Mouse (Mus musculus) heart, postnatal 0 days (tissue): Measurements from ENCODE around the gene Atp6v1e1. TPM values are rescaled to one million over a fixed set of nuclear protein-coding genes. Genes with fewer than 3 reads are reported as not detected.

Experiments used
- ATAC-seq: fragments of 200-750 bp; cut with Nextera tagmentation; 2 replicates; pipeline ENCODE4 v1.8.0; 2017; ENCODE audit warnings: low read depth, moderate number of reproducible peaks, moderate library complexity; ENCODE audit not compliant: insufficient read depth
- DNase-seq: peaks from one replicate; pipeline ENCODE4 v3.0.0-alpha.2; 2016; ENCODE audit warnings: low spot score
- H3K27ac ChIP-seq: fragments of 300-500 bp; sonication (generic); 2 replicates; pipeline ENCODE4 v1.5.1; 2014; ENCODE audit warnings: low read depth, mild to moderate bottlenecking
- H3K27me3 ChIP-seq: fragments of 300-500 bp; sonication (generic); 2 replicates; pipeline ENCODE4 v1.6.1; 2014; ENCODE audit warnings: low read length, mixed read lengths; ENCODE audit not compliant: control insufficient read depth, insufficient read depth
- H3K36me3 ChIP-seq: fragments of 300-500 bp; sonication (generic); replicated peaks from 2 replicates; pipeline ENCODE4 v1.6.1; 2014; ENCODE audit warnings: low read length, mixed read lengths; ENCODE audit not compliant: control insufficient read depth, insufficient read depth
- H3K4me1 ChIP-seq: fragments of 300-500 bp; sonication (generic); 2 replicates; pipeline ENCODE4 v1.6.1; 2014; ENCODE audit warnings: antibody characterized with exemption; ENCODE audit not compliant: control insufficient read depth, insufficient read depth
- H3K4me2 ChIP-seq: fragments of 300-500 bp; sonication (generic); 2 replicates; pipeline ENCODE4 v1.6.1; 2014; ENCODE audit warnings: low read depth, mild to moderate bottlenecking, low read length, moderate library complexity
- H3K4me3 ChIP-seq: fragments of 300-500 bp; sonication (generic); 2 replicates; pipeline ENCODE4 v1.5.1; 2014; ENCODE audit warnings: low read depth, low read length
- H3K9ac ChIP-seq: fragments of 300-500 bp; sonication (generic); replicated peaks from 2 replicates; pipeline ENCODE4 v1.6.1; 2014; ENCODE audit warnings: low read depth, low read length, mixed read lengths
- H3K9me3 ChIP-seq: fragments of 300-500 bp; sonication (generic); replicated peaks from 2 replicates; pipeline ENCODE4 v1.6.1; 2016; ENCODE audit warnings: low read length; ENCODE audit not compliant: control insufficient read depth
- CTCF ChIP-seq: IDR thresholded peaks from 2 replicates; pipeline ENCODE4 v1.5.1; 2016; ENCODE audit warnings: antibody characterized with exemption, control low read depth, low read depth
- EP300 ChIP-seq: IDR thresholded peaks from 2 replicates; pipeline ENCODE4 v1.6.1; 2016; ENCODE audit warnings: antibody characterized with exemption, low read depth
- WGBS: fragments of 180-500 bp; shearing (Covaris S2); extraction: QIAGEN DNeasy Blood & Tissue Kit; methylation state at CpG from one replicate; pipeline ENCODE4 v1.1.7; 2014; 5-methylcytosine and 5-hydroxymethylcytosine counted together
- polyA plus RNA-seq: library from polyadenylated mRNA; unstranded; fragments of >200 nt; fragmentation: Nextera tagmentation; extraction: Ambion mirVana; gene quantifications from 2 replicates; pipeline ENCODE4 v1.2.1, GENCODE M21; 2015
- total RNA-seq: library from RNA; depleted of rRNA; stranded (reverse); fragments of >200 nt; gene quantifications from 2 replicates; pipeline ENCODE4 v1.2.3, GENCODE M21; 2014; ENCODE audit warnings: low replicate concordance

Atp6v1e1 gene
- total and polyA plus RNA-seq, 2 experiments from 2014 or later, result 129 to 172 TPM

DNA sequence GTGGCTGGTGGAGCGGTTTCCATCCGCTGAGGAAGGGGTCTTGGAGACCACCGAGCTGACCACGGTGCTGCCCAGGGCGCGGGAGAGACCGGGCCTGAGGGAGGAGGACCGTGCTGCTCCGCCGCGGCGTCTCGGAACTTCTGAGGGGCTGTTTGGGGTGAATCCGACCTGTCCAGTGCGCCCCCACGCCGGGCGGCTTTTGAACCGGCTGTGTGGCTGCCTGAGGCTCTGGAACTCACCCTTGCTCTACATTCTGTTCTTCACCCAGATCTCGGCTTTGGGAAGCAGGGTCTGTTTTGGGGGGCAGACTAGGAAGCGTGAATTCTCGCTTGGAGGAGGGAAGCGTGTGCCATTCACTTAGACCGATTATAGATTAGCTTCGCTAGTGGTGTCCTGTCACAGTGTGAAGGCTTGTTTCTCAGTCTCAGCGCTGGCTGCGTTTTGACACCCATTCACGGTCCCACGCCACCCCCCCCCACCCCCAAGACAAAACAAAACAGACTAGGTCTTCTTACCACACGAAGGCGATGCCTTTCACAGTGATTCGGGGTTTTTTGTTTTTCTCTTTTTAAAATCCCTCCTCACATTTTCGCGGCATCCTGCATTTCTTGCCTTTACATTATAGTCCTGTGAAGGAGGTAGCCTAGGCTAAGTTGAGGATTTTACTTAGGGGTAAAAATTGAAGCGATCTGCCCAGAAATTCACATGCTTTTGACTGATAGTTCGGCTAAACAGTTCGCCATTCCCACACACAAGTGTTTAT is 14.0 kb upstream of the Atp6v1e1 start:
- H3K9me3 ChIP-seq, result peaks cover 3% of the 10 kb centered on the region; the same call in 1 of the 2 replicates
- H3K4me3 ChIP-seq, result peak overlapping the region; percentile 89
- H3K9ac ChIP-seq, result peak overlapping the region; percentile 97
- H3K27ac ChIP-seq, result peak overlapping the region; percentile 97
- no peaks in the 10 kb centered on the region for H3K27me3 ChIP-seq
- peak overlapping the region; percentile 78 for H3K4me2 ChIP-seq
- TF ChIP-seq CTCF, result no peak
- peak; percentile 4; the same call in 1 of the 2 replicates for TF ChIP-seq EP300
- no peaks in the 10 kb centered on the region for H3K36me3 ChIP-seq
- H3K4me1 ChIP-seq, result no peaks in the 10 kb centered on the region; the same call in 1 of the 2 replicates
- peak; percentile 65 for ATAC-seq
- peak; percentile 16 for DNase-seq
- 2% methylated on average over 37 of the region's 37 CpGs for WGBS

DNA sequence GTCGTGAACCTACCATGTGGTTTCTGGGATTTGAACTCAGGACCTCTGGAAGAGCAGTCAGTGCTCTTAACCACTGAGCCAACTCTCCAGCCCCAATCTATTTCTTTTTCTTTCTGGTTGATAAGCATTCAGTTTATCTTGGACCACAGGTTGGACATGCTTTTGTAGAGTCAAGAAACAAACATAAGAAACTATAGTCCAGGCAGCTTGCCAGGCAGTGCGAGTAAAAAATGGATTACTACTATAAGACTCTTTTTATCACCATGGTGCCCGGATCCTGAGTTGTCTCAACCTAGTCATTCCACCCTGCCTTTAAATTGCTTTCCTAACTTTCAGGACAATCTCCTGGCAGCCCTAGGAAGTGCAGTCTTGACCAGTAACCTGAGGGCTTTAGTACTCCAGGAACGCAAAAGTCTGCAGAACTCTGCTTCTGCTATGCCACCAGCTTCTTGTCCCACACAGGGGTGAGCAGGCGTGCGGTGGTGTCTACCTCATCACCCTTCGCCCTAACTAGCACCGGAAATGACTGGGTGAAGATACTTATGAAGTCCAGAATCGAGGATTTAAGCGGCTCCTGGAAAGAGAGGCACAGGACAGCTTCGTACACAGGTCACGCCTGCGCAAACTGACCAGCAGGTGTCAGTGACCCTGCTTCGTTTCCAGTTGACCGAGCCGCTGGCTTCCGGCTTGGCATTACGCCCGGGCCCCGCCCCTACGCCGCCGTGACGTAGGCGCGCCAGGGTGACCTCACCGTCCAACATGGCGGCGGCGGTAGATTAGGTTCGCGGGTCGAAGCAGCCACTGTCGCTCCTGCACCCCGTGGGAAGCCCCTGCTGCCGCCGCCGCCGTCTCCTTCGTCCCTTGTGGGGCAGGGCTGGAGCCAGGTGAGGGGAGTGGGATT is 13.1 kb upstream of the Atp6v1e1 start, which contains the start of gene Bcl2l13:
Bcl2l13 (plus strand) TSS at position 739 of the 901 bp plus-strand sequence.
- Histone ChIP-seq H3K4me3 (peak within 1 kb of the TSS; percentile 89), H3K27ac (peak within 1 kb of the TSS; percentile 97), H3K27me3 (no peaks in the 10 kb centered on the region), H3K9ac (peak within 1 kb of the TSS; percentile 97), H3K4me1 (no peaks in the 10 kb centered on the region), H3K9me3 (peaks cover 3% of the 10 kb centered on the region; the same call in 1 of the 2 replicates), H3K4me2 (peak within 1 kb of the TSS; percentile 78), H3K36me3 (no peaks in the 10 kb centered on the region)
- WGBS, result 2% methylated on average over 40 of the region's 40 CpGs
- ATAC-seq (peak; percentile 94), DNase-seq (peak; percentile 83)
- TF ChIP-seq EP300 (peak; percentile 57; the same call in 1 of the 2 replicates), CTCF (peak; percentile 60)

DNA sequence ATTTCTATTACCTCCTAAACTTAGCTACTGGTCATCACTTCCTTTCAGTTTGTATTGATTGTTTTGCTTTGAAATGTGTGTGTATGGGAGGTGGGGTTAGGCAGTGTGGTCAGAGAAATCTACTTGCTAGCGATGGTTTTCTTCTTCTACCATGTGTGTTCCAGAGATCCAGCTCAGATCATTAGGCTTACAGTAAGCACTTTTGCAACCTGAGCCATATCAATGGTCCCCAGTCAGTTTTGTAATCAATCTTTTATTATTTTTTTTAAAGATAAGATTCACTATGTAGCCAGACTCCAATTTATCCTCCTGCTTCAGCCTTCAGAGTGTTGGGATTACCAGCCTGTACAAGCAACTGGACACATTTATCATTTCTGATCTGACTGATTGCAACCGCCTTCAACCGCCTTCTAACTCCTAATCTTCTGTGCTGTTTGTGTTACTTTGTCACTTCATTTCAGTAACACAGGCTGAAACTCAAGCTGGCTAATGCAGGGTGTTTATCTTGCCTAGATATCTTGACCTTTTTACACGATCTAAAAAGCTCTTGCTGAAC is 12.3 kb upstream of the Atp6v1e1 start:
- Histone ChIP-seq H3K9ac (no peak overlapping the region), H3K27me3 (no peaks in the 10 kb centered on the region), H3K4me3 (no peak overlapping the region), H3K36me3 (no peaks in the 10 kb centered on the region), H3K4me1 (no peaks in the 10 kb centered on the region), H3K4me2 (no peak overlapping the region), H3K27ac (no peak overlapping the region), H3K9me3 (peaks cover 3% of the 10 kb centered on the region; the same call in 1 of the 2 replicates)
- TF ChIP-seq CTCF (no peak), EP300 (no peak)
- DNase-seq (no peak), ATAC-seq (no peak)
- WGBS, result 80% methylated on average over 4 of the region's 4 CpGs

- 51% methylated on average over 4 of the region's 4 CpGs for WGBS
- Histone ChIP-seq H3K36me3 (no peaks in the 10 kb centered on the region), H3K4me1 (no peaks in the 10 kb centered on the region), H3K27me3 (no peaks in the 10 kb centered on the region), H3K4me3 (no peak overlapping the region), H3K9me3 (no peaks in the 10 kb centered on the region), H3K9ac (no peak overlapping the region), H3K4me2 (no peak overlapping the region), H3K27ac (no peak overlapping the region)
- no peak for TF ChIP-seq CTCF
- TF ChIP-seq EP300, result no peak
- DNase-seq, result no peak
- ATAC-seq, result no peak
Measured at GRCm38 (mm10) chr6:120832097-120832496, 9.5 kb upstream of the Atp6v1e1 start.
